Mouse (Mus musculus) ovary, postnatal 10 days (tissue): ENCODE results near the gene Ppdpf.

Experiments used
- DNase-seq: peaks from one replicate; pipeline ENCODE4 v3.0.0; 2022; ENCODE audit warnings: low spot score

Ppdpf gene

DNA sequence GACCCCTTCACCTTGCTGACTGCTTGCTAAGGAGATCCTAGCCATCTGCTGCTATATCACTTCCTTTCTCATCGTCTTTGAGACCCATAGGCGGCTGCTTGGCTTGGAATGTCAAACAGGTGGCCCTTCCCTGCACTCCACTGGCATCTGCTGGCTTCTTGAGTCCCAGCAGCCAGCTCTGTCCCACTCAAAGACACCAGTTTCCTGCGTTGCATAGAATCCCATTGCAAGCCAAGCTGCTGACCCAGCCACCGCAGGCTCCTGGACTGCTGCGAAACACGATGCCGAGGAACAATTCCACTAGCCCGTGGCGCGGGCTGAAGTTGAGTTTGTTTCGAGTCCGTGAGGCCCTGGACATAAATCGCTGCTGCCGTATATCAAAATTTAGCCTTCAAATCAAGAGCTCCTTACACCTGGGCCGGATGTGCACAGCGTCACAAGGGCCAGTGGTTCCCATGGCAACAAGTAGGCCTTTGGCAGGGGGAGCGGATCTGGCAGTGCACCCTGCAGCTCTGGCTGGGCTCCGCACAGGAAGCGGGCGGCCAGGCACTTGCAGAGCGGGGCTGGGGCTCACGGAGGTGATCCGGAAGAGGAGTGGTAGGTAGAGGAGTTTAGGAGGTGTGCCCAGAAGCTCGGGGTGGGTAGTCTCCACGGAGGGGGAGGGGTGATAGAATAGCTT lies 32.6 kb downstream of the Ppdpf start, which contains the start of gene Fndc11:
Gene Fndc11, plus strand, starts transcription at position 476 of the 679 bp plus-strand sequence.
- peak; percentile 56 for DNase-seq

DNA sequence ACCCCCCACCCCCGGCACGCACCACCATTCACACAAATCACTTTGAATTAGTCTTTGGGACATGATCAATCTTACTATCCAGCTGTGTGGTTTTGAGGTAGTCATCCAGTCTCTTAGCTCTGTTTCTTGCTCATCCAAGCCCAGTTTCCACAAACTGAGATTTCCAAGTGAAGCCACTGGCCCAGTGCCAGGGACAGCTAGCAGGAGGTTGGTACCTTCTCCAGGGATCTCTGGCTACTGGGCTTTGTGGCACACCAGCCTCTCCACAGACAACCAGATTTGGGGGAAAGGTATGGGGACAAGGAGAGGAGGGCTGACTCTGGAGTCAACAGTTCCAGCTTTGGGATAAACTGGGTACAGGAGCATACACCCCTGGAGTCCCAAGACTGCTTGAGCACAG lies 33.3 kb downstream of the Ppdpf start:
- DNase-seq: no peak

DNA sequence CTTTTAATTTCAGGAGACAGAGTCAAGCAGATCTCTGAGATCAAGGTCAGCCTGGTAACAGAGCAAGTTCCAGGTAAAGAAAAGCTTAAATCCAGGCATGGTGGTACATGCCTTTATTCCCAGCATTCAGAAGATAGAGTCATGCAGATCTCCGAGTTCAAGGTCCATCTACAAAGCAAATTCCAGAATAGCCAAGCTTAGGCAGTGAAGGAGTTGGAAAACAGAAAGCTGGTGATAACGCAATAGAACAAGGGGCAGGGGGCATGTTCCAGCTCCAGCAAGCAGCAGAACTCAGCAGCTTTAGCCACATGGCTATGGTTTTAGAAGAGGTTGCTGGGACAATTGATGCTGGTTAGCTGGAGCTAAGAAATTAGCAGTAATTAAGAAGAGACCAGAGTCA lies 37.9 kb downstream of the Ppdpf start:
- no peak for DNase-seq

DNA sequence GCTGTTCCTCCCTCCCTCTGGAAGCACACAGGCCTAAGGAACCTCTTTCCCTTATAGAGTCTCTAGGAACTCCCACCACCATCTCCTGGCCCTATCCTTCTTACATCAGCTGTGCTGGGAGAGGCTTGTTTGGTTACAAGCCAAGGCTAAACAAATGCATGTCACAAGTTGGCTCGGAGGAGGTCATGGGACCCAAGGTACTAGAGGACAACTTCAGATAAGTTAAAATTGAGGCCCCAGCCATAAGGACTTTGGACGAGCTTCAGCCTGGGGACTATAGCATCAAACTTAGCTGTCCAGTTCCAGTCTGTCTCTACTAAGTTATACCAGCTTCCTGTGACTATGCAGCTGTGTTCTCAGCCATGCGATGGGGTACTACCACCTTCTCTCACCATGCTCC lies 40.1 kb downstream of the Ppdpf start:
- no peak for DNase-seq

DNA sequence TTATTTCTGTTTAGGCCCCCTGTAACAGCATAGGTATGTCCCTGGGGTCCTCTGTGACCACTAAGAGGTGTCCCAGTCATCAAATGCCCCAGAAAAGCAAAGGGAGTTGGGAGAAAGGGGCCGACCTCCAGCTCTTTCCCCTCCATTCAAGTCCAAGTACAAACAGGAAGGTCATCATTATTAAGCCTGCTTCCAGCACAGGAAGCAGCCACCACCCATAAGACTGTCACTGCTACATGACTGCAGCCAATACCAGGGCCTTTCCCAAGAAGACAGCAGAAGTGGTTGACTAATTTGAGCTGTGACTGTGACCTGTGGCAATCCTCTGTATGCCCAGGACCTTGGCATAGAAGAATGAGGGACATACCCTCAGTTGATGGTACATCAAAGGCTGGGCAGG lies 41.3 kb downstream of the Ppdpf start:
- no peak for DNase-seq

DNA sequence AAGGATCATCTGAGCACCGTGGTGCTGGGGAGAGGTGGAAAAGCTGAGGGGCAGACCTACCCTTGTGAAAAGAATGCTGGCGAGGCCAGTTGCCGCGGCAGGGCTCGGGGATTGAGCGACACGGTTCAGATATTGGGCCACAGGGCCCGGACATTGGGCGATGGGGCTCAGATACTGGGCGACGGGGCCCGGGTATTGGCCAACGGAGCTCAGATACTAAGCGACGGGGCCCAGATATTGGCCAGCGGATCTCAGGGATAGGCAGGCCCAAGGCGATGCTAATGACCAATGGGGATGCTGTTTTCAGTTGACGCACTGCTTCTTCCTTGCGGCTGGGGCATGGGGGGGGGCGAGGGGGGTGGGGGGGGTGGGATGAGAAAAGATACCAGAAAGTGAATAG lies 44.1 kb downstream of the Ppdpf start:
- DNase-seq: no peak

DNA sequence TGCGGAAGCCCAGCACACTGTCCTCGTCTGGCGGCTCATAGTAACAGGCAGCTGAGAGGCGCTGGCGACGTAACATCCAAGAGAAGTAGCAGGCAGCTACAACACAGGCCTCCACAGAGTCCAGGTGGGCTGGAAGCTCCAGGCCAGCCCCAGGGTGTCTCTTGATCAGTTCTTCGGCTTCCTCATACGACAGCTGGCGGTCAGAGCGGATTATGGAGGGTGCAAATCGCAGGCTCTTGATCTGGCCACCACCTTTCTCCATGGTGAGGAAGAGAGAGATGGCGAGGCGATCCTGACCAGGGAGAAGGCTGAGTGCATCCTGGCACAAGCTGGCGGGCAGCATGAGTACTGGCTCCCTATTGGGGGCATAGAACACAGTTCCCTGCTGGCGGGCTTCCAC lies 46.4 kb downstream of the Ppdpf start:
- DNase-seq: no peak

DNA sequence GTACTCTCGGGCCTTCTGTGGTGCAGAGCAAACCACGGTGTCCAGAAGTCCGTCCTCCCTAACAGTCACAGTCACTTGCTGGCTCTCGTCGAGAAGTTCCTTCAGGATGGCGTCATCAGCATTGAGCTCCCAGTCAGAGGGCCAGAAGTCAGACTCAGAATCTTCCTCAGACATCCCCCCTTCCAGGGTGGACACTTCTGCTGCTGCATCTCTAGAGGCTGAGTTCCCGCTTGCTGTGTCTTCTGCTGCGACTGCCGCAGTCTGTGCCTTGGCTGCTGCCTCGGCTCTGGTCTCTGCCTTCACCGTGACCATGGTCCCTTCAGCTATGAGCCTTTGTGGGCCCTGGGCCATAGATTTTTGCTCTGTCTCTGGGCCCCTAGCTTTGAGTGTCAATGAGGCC lies 47.6 kb downstream of the Ppdpf start:
- DNase-seq: no peak

DNA sequence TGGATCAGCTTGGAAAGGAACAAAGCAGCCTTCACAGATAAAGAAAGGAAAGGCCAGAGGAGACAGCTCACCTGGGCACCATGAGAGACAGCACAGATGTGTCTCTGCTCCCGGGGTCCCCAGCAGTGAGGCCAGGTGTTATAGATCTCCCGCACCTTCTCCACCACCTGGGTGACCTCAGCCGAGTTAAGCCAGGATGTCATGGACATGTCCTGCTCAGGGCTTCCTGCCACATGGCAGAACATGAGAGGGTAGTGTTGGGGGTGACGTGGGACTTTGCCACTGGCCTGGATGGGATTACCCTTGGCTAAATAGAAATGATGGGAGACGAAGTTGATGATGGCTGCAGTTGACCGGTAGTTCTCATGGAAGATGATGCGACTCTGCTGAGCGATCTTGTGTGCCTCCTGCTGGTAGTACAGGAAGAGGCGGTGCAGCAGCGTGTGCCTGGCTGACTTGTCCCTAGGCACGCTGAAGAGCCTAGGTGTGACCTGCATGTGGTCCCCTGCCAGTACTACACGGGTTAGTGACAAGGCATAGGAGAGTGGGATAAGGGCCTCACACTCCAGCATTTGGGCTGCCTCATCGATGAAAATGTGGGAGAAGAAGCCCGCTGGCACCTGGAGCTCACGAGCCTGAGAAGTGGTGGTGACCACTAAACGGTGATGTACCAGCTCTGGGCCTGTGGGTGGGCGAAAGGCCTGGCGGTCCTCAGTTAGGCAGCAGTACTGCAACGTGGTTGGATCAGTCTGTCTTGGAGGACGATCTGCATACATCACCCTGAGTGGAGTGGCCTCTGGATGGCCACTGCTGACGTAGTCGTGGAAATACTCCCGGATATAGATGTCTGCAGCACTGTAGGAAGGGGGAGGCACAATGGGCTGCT lies 48.9 kb downstream of the Ppdpf start:
- DNase-seq: no peak

DNA sequence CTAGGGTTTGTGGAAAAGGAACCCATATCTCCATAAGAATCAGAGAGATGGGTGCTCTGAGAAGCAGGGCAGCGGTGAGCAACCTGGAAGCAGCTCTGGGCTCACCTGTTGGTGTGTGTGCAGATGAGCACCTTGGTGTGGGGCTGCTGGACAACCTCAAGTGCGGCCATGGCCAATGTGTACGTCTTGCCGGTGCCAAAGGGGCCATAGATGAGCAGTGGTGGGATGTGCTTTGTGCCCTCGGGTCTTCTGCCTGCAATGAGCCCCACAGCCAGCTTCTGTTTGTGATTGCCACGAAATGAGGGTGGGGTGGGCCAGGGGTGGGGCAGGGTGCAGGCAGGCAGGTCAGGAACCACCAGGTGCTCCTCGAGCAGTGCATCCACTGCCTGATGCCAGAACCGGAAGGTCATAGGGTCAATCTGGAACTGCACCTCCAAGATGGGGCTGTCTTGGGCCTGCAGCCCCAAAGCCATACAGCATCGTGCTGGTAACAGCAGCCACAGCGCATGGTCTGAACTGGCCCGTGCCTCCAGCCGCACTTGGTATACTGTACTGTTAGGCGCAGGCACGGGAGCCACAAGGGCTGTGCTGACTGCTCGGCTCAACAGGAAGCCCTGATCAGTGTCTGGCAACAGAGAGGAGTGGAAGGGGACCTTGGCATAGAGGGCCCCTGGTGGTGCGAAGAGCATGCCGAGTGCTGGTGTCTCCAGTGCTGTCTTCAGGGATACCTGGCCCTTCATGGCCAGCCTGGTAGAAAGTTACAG lies 50.4 kb downstream of the Ppdpf start:
- no peak for DNase-seq

DNA sequence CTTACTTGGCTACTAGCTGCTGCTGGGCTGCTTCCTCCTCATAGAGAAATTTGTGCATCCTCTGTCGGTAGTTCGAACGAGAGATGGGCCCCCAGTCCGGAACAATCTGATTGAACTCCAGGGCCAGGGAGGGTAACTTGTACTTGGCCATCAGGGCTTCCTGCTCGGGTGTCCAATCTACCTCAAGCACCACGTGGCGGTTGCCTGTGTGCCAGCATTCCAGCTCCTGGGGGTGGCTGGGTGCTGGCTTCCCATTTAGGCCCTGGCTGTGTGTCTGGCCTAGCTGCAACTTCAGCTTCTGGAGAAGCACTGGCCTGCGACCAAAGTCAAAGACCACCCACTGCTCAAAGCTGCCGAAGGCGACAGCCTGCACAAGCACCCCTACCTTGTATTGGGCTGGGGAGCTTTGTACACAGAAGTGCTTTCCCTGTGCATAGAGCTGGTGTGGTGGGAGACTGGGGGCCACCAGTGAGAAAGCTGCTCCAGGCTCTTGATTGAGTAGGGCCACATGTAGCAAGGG lies 51.1 kb downstream of the Ppdpf start:
- no peak for DNase-seq
